In genomic region chr16:87607383-87607782, GRCm38 (mm10) we compare ENCODE assay signal across 24 mouse cellular contexts. TPM values are rescaled to one million over a fixed set of nuclear protein-coding genes. Genes with fewer than 3 reads are reported as not detected.
DNase-seq lines count a peak whose midpoint lies in the region; ATAC-seq and TF ChIP-seq lines count a peak whose summit lies in the region.
"Had no signal": no experiment of that assay in that cellular context is flagged by ENCODE, and none has a peak within 500 bp of the region (broad histone marks: within the 10 kb centered on the region; RNA-seq: fewer than 3 reads in every experiment).

No protein-coding gene starts in this region.

- H3K4me1 ChIP-seq in stomach, postnatal 0 days (replicated peaks; ENCODE audit: control insufficient read depth, insufficient read depth): no peaks in the 10 kb centered on the region
- no peaks in the 10 kb centered on the region for H3K4me1 ChIP-seq in hindbrain, embryonic 14.5 days (replicated peaks; ENCODE audit: control insufficient read depth, insufficient read depth, low read length)
- H3K4me1 ChIP-seq: embryonic facial prominence, embryonic 15.5 days; forebrain, embryonic 10.5 days; forebrain, embryonic 15.5 days had no signal

- DNase-seq in 3T3-L1 (ENCODE audit: low read depth, low spot score): peak; percentile 37
- peak; percentile 49 for DNase-seq in 416B (ENCODE audit: low read depth)
- DNase-seq in stomach, postnatal 0 days (ENCODE audit: low spot score): no peak
- DNase-seq in layer of hippocampus, postnatal 36 days: no peak
- no peak for DNase-seq in hindbrain, embryonic 14.5 days (ENCODE audit: low spot score)
- DNase-seq: adrenal gland, adult 8-10 months; adrenal gland, postnatal 36 days; cerebellum, adult 8-10 months; cerebellum, postnatal 14 days; embryo, embryonic 11 days; gastrocnemius, postnatal 10 days; heart, postnatal 36 days had no signal

- no peak overlapping the region for H3K4me3 ChIP-seq in stomach, postnatal 0 days (ENCODE audit: low read depth, low read length)
- no peak overlapping the region for H3K4me3 ChIP-seq in hindbrain, embryonic 14.5 days (replicated peaks; ENCODE audit: low read length)
- H3K4me3 ChIP-seq: embryonic facial prominence, embryonic 15.5 days; erythroblast, embryonic 14.5 days; forebrain, embryonic 10.5 days; forebrain, embryonic 15.5 days; heart, embryonic 13.5 days had no signal

- WGBS in stomach, postnatal 0 days: 82% methylated on average over 1 of the region's 1 CpGs
- 83% methylated on average over 1 of the region's 1 CpGs for WGBS in hindbrain, embryonic 14.5 days

- H3K4me2 ChIP-seq in stomach, postnatal 0 days (replicated peaks; ENCODE audit: low read depth): no peak overlapping the region
- no peak overlapping the region for H3K4me2 ChIP-seq in hindbrain, embryonic 14.5 days (replicated peaks)
- H3K4me2 ChIP-seq: embryonic facial prominence, embryonic 15.5 days; forebrain, embryonic 15.5 days; heart, embryonic 13.5 days had no signal

- H3K36me3 ChIP-seq in stomach, postnatal 0 days (ENCODE audit: control insufficient read depth, insufficient read depth, low read length): no peaks in the 10 kb centered on the region
- no peaks in the 10 kb centered on the region for H3K36me3 ChIP-seq in hindbrain, embryonic 14.5 days (replicated peaks; ENCODE audit: control insufficient read depth, insufficient read depth)
- H3K36me3 ChIP-seq: embryonic facial prominence, embryonic 15.5 days; forebrain, embryonic 10.5 days; forebrain, embryonic 15.5 days; heart, embryonic 13.5 days had no signal

- peak; percentile 24; the same call in 1 of the 2 replicates for ATAC-seq in granulocyte monocyte progenitor cell, adult 5-6 weeks (replicated peaks; ENCODE audit: poor library complexity, severe bottlenecking)
- 0 out of 2 replicates have a peak, but pooled peaks have one; percentile 14 for ATAC-seq in stomach, postnatal 0 days (ENCODE audit: low FRiP score, low TSS enrichment)
- no peak for ATAC-seq in hindbrain, embryonic 14.5 days (ENCODE audit: low FRiP score)
- ATAC-seq: forebrain, embryonic 15.5 days; hindbrain, embryonic 16.5 days; inflammation-experienced regulatory T-cells, adult 6 months; Patski had no signal

- TF ChIP-seq CTCF in stomach, postnatal 0 days (IDR thresholded peaks at IDR 0.05; ENCODE audit: low read depth): no peak

- H3K9me3 ChIP-seq in stomach, postnatal 0 days (ENCODE audit: control insufficient read depth, low read length): no peaks in the 10 kb centered on the region
- no peaks in the 10 kb centered on the region for H3K9me3 ChIP-seq in hindbrain, embryonic 14.5 days (ENCODE audit: control insufficient read depth, low read length)
- H3K9me3 ChIP-seq: embryonic facial prominence, embryonic 15.5 days; forebrain, embryonic 10.5 days; forebrain, embryonic 15.5 days; heart, embryonic 13.5 days had no signal

- no peak overlapping the region for H3K27ac ChIP-seq in stomach, postnatal 0 days (replicated peaks)
- no peak overlapping the region for H3K27ac ChIP-seq in hindbrain, embryonic 14.5 days
- H3K27ac ChIP-seq: embryonic facial prominence, embryonic 15.5 days; forebrain, embryonic 10.5 days; forebrain, embryonic 15.5 days; heart, embryonic 13.5 days had no signal

- H3K27me3 ChIP-seq in stomach, postnatal 0 days (ENCODE audit: control insufficient read depth, insufficient read depth, low read length): no peaks in the 10 kb centered on the region
- H3K27me3 ChIP-seq in hindbrain, embryonic 14.5 days (ENCODE audit: control insufficient read depth, insufficient read depth, low read length): no peaks in the 10 kb centered on the region
- H3K27me3 ChIP-seq: embryonic facial prominence, embryonic 15.5 days; forebrain, embryonic 15.5 days; heart, embryonic 13.5 days; Patski had no signal

- no peak for TF ChIP-seq EP300 in stomach, postnatal 0 days (optimal IDR thresholded peaks at IDR 0.05)

- H3K9ac ChIP-seq in stomach, postnatal 0 days (ENCODE audit: low read length): no peak overlapping the region
- H3K9ac ChIP-seq in hindbrain, embryonic 14.5 days: no peak overlapping the region
- H3K9ac ChIP-seq: embryonic facial prominence, embryonic 15.5 days; forebrain, embryonic 15.5 days; heart, embryonic 13.5 days had no signal

RNA-seq across cellular contexts. Expression of gene Map3k7cl, which starts 54.3 kb away (rescaled TPM):
- total RNA-seq in granulocyte monocyte progenitor cell, adult 5-6 weeks (2014; fragmentation: Nextera tagmentation): not detected in 2 replicates
- not detected in 2 replicates for total RNA-seq in granulocyte monocyte progenitor cell, adult 5-6 weeks (2017)
- 0.19 and 0.58 TPM in 2 replicates for polyA plus RNA-seq in stomach, postnatal 0 days (2015; fragmentation: Nextera tagmentation; extraction: Ambion mirVana)
- total RNA-seq in layer of hippocampus, postnatal 36 days (2021): under 1 TPM; 0.27 to 0.83 TPM
- polyA plus RNA-seq in hindbrain, embryonic 14.5 days (2014; fragmentation: Nextera tagmentation; extraction: Ambion mirVana): 0.12 TPM in 1 of 2 replicates, not detected in the other
- total RNA-seq: common myeloid progenitor, adult 5-6 weeks had no signal
- polyA plus RNA-seq: embryonic facial prominence, embryonic 11.5 days; erythroblast, embryonic 14.5 days; forebrain, embryonic 10.5 days; forebrain, embryonic 15.5 days; hindbrain, embryonic 11.5 days; hindbrain, embryonic 16.5 days; inflammation-experienced regulatory T-cells, adult 6 months had no signal

Comparison
In these comparisons a context has a peak if more than half of its experiments do, and no peak if none do; other contexts are left out.
1. DNase-seq: peak in 3T3-L1 (single experiment) and 416B (single experiment); none in stomach, postnatal 0 days (single experiment), layer of hippocampus, postnatal 36 days (0 of 2) and hindbrain, embryonic 14.5 days (single experiment).